Mouse (Mus musculus) heart, postnatal 0 days (tissue): ENCODE measurements around the gene 4930562C15Rik.

Experiments used
- CTCF ChIP-seq: IDR thresholded peaks from 2 replicates; pipeline ENCODE4 v1.5.1; 2016; ENCODE audit warnings: antibody characterized with exemption, control low read depth, low read depth
- EP300 ChIP-seq: IDR thresholded peaks from 2 replicates; pipeline ENCODE4 v1.6.1; 2016; ENCODE audit warnings: antibody characterized with exemption, low read depth

GRCm38 (mm10) chr16:4789311-4789768, 45.9 kb upstream of the 4930562C15Rik start:
- TF ChIP-seq EP300 (no peak), CTCF (no peak)
